Mouse (Mus musculus) bone marrow macrophage, adult 2 months (primary cell): ENCODE results near the gene Col23a1.

ENCODE experiments used
- CTCF ChIP-seq: IDR thresholded peaks from 2 replicates; pipeline ENCODE4 v1.5.1; 2012; ENCODE audit warnings: low read depth, mild to moderate bottlenecking, low read length, moderate library complexity
- POLR2A ChIP-seq: IDR thresholded peaks from 2 replicates; pipeline ENCODE4 v1.6.1; 2012; ENCODE audit warnings: mild to moderate bottlenecking, low read depth, low read length, borderline replicate concordance

- TF ChIP-seq CTCF (no peak), POLR2A (no peak)
Observed at GRCm38 (mm10) chr11:51415049-51415688, 125.4 kb downstream of the Col23a1 start.
